Mouse (Mus musculus): ENCODE results near the gene Eif1b.

- no peak for TF ChIP-seq CTCF (IDR thresholded peaks at IDR 0.05)
- TF ChIP-seq EP300 (IDR thresholded peaks at IDR 0.05): no peak
Measured at GRCm38 (mm10) chr9:120470431-120470830, 21.6 kb upstream of the Eif1b start.
